Mouse (Mus musculus): ENCODE results near the gene Igf2bp1. TPM values are rescaled to one million over a fixed set of nuclear protein-coding genes. Genes with fewer than 3 reads are reported as not detected.

Gene Igf2bp1
- polyA plus RNA-seq, 3 experiments from 2014 or later, result not detected

Other genes starting within 250 kb of the Igf2bp1 start
- not detected for gene Phospho1, start 181.4 kb downstream of the Igf2bp1 start, polyA plus RNA-seq (2017; shearing (Covaris generic))
- 10 to 100 TPM; 35.4 to 54.7 (median 53.1) TPM for gene Gngt2, start 168.7 kb downstream of the Igf2bp1 start, polyA plus RNA-seq (2017; shearing (Covaris generic))
- 100 to 1,000 TPM in 1 of 3 experiments, 10 to 100 TPM in 2; 38.9 to 105 (median 50.8) TPM for gene Abi3, start 163.5 kb downstream of the Igf2bp1 start, polyA plus RNA-seq (2017; shearing (Covaris generic))
- gene B4galnt2, start 91.0 kb downstream of the Igf2bp1 start, polyA plus RNA-seq (2017; shearing (Covaris generic)), result under 1 TPM in 2 of 3 experiments, not detected in 1; 0.35 to 0.38 TPM
- gene Gip, start 18.6 kb upstream of the Igf2bp1 start, polyA plus RNA-seq (2017; shearing (Covaris generic)), result not detected
- 10 to 100 TPM; 37.7 to 51.2 (median 42.6) TPM for gene Snf8, start 28.9 kb upstream of the Igf2bp1 start, polyA plus RNA-seq (2017; shearing (Covaris generic))
- gene Ube2z, start 59.4 kb upstream of the Igf2bp1 start, polyA plus RNA-seq (2017; shearing (Covaris generic)), result 10 to 100 TPM in 2 of 3 experiments, 1 to 10 TPM in 1; 9.6 to 13.1 (median 10.4) TPM
- 100 to 1,000 TPM; 336 to 391 (median 363) TPM for gene Atp5g1, start 69.7 kb upstream of the Igf2bp1 start, polyA plus RNA-seq (2017; shearing (Covaris generic))
- not detected for gene Calcoco2, start 106.0 kb upstream of the Igf2bp1 start, polyA plus RNA-seq (2017; shearing (Covaris generic))
- gene Ttll6, start 127.8 kb upstream of the Igf2bp1 start, polyA plus RNA-seq (2017; shearing (Covaris generic)), result not detected
- not detected for gene Hoxb13, start 188.4 kb upstream of the Igf2bp1 start, polyA plus RNA-seq (2017; shearing (Covaris generic))

Measured in inflammation-experienced regulatory T-cells, adult 6 months (primary cell).